Mouse (Mus musculus): ENCODE measurements around the gene Cfl1.
"Not testable (repeated sequence)": the region's sequence is repeated elsewhere in the genome, so short reads cannot be mapped to it uniquely, and the experiment has no call there.

The Cfl1 gene

DNA sequence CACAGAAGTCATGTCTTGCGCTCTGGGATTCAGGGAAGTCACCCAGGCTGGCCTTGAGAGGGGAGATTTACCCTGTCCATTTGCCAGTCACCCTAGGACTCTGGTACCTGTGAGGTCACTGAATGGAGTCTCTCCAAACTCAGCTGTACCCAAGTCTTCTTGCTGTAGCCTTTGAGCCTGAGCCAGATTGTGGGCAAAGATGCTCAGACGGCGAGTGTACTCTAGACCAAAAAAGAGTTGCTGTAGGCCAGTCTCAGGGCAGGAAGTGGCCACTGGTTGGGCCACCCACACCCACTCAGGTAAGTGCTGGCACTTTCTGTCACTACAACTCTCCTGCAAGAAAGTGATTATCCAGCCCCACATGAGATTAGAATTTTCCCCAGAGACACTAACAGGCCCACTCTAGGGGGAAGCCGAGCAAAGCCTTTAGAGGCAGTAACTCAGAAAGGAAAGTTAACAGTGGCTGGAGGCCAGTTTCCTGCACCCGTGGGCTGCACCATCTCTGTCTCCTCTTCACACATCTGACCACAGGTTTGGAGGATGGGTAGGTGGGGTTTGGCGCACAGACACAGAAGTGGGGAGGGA lies 23.2 kb upstream of the Cfl1 start:
- no peak for DNase-seq

DNA sequence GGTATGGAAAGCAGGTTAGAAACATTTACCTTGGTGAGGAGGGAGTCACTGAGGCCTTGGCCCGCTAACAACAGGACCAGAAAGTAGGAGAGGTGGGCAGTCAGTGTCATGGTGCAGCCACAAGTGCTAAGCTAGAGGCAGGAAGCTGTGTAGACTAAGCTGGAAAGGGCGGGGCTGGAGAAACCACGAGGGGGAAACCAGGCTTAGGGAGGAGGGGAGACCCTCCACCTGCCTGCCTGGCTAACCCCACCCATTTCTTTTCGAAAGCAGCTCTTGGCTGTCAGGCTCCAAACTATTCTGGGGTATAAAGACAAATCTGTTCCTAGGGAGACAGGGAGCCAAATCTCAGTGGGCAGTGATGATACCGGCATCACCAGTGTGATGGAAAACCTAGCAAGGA lies 21.9 kb upstream of the Cfl1 start, which contains the start of gene Ctsw:
TSS of gene Ctsw (minus strand) at position 134 of the 400 bp plus-strand sequence.
- no peak for DNase-seq

DNA sequence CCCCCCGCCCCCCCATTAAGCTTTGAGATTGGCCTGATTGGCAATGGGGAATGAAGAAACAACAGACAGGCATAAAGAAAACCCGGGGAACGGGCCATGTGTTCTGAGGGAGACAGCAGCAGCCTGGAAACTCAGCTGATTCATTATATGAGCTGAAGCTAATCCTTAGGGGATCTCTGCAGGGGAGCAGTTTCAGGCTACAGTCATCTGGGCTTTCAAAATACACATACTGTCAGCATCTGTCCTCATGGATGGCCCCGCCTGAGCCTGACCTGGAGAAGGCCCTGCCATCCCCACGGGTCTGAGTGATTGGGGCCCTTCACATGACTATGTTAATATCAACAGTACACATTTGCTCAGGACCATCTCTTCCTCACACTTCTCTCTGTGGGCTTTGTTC lies 18.4 kb upstream of the Cfl1 start:
- DNase-seq: no peak

DNA sequence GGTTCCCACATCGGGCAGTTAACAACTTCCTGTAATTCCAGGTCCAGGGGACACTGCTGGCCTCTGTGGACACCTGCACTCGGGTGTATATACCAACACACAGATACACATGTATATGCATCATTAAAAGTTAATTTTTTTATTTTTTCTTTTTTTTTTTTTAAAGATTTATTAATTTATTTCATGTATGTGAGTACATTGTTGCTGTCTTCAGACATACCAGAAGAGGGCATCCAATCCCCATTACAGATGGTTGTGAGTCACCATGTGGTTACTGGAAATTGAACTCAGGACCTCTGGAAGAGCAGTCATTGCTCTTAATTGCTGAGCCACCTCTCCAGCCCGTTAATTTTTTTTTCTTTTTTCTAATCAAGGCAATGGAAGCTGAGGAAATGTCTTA lies 17.4 kb upstream of the Cfl1 start:
- DNase-seq: no peak

DNA sequence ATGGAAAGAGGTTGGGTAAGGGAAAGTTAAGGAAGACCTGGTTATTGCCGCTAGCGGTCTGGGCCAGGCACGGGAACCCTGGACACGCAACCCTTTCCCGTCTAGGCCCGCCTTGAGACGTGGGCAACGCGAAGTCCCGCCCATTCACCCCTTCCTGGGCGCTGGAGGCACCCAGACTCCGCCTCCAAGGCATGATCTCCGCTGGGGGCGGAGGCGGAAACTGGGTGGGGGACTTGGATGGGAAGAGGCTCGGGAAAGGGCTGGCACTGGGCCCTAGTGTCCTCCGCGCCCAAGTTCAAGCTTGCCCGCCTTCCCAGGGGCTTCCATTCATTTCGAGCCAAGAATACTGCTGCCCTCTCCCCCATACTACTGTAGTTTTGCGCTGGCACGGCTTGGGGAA lies 16.5 kb upstream of the Cfl1 start, which contains the start of gene Efemp2:
TSS of gene Efemp2 (plus strand) at position 235 of the 400 bp plus-strand sequence.
- DNase-seq: peak; percentile 89

DNA sequence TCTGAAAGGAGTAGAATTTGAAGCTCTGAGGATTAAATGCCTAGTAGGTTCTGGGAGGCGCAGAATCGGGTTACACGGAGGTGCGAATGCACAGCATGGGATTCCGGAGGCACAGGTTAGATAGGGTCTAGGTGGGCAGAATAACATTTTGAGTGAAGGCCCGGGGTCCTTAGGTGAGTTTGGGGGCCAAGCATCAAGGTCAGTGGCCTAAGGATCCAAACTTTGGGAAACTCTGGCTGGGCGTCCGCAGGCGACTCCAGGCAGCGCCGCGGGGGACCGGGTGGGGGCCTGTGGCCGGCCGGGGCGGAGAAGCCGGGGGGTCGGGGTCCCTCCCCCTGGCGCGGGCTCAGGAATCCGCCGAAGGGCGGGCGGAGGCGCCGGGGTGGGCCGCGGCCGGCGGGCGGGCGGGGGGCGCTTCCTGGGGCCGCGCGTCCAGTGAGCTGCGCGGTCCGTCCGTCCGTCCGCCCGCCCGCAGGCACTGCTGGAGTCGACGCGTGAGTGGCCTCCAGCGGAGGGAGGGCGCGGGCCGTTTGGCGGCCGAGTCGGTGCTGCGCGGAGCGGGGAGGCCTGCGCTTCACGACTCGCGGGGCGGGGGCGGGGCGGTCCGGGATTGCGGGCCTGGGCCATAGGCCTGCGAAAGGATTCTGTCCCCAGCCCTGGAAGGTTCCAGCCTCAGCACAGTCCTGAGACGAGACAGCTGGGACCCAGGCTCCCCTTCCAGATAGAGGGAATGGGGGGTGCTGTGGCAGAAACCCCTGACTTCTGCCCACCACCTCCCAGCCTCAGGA lies 15.8 kb upstream of the Cfl1 start:
- DNase-seq: peak; percentile 53

DNA sequence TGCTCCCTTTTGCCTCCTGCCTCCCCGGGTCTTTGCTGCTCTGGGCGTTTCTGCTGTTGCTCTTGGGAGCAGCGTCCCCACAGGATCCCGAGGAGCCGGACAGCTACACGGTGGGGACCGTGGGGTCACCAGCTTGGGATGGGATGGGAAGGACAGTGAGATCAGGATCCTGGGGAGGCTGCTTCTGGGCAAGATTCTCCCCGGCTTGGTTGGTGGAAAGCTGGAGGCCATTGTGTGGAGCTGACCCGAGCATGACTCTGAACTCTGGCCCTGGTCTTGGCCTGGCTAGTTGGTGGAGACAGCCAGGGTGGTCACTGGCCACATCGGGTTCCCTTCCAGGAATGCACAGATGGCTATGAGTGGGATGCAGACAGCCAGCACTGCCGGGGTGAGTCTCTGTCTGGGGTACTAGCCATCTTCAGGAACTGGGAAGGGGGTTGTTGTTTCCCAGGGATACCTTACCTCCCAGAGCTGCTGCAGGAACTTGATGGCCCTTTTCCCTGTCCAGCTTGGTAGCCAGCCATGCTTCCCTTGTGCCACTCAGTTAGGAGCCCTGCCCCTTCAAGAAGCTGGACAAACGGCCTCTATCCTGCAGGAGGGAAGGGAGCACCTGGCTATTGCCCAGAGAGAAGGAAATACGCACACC lies 15.1 kb upstream of the Cfl1 start:
- DNase-seq: no peak

GRCm38 (mm10) chr19:5477004-5477667 lies 13.1 kb upstream of the Cfl1 start:
- DNase-seq: no peak

- DNase-seq: no peak
Measured at GRCm38 (mm10) chr19:5477668-5478300, 12.5 kb upstream of the Cfl1 start.

DNA sequence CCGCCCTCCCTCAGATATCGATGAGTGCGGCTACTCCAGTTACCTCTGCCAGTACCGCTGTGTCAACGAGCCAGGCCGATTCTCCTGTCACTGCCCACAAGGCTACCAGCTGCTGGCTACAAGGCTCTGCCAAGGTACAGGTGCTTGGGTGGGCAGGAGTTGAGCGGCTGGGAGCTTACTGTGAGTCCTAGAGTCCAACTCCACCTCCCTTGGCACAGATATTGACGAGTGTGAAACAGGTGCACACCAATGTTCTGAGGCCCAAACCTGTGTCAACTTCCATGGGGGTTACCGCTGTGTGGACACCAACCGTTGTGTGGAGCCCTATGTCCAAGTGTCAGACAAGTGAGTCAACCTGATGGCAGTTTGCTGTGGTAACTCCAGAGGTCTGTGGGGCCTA lies 10.2 kb upstream of the Cfl1 start:
- DNase-seq: no peak

DNA sequence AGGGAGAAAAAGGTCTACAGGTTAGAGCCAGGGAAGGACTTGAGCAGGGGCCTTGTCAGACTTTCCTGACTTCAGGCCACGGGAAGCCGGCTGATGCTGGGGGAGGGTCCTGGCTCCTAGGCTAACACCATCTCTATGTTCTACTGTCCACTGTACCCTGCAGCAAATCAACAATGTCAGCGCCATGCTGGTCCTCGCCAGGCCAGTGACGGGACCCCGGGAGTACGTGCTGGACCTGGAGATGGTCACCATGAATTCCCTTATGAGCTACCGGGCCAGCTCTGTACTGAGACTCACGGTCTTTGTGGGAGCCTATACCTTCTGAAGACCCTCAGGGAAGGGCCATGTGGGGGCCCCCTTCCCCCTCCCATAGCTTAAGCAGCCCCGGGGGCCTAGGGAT lies 8.9 kb upstream of the Cfl1 start:
- DNase-seq: no peak

- DNase-seq: no peak
Measured at GRCm38 (mm10) chr19:5483386-5484359, 6.6 kb upstream of the Cfl1 start.

- DNase-seq: no peak
Measured at GRCm38 (mm10) chr19:5484496-5484895, 5.8 kb upstream of the Cfl1 start.

- no peak for DNase-seq
Measured at GRCm38 (mm10) chr19:5485371-5485770, 4.9 kb upstream of the Cfl1 start.

GRCm38 (mm10) chr19:5485821-5486220 lies 4.4 kb upstream of the Cfl1 start:
- DNase-seq: no peak

- DNase-seq: peak; percentile 56
Measured at GRCm38 (mm10) chr19:5486286-5486685, 4.0 kb upstream of the Cfl1 start.

DNA sequence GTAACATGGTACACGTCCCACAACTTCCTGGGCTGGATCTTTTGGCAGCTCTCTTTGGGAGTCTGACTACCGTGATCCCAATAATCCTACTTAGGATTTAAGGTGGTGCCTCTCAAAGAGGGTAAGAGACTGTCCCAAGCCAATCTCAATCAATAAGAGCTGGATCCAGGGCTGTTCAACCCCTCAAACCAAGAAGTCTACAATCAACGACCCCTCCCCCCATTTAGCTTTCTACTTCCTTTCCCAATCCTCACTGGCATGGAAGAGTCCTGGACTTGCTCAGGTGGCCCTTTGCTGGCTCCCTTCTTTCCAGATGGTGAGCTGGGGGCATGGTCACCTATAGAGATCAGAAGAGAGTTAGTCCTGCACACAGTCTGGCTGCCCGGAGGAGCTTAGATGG lies 3.5 kb upstream of the Cfl1 start:
- no peak for DNase-seq

DNA sequence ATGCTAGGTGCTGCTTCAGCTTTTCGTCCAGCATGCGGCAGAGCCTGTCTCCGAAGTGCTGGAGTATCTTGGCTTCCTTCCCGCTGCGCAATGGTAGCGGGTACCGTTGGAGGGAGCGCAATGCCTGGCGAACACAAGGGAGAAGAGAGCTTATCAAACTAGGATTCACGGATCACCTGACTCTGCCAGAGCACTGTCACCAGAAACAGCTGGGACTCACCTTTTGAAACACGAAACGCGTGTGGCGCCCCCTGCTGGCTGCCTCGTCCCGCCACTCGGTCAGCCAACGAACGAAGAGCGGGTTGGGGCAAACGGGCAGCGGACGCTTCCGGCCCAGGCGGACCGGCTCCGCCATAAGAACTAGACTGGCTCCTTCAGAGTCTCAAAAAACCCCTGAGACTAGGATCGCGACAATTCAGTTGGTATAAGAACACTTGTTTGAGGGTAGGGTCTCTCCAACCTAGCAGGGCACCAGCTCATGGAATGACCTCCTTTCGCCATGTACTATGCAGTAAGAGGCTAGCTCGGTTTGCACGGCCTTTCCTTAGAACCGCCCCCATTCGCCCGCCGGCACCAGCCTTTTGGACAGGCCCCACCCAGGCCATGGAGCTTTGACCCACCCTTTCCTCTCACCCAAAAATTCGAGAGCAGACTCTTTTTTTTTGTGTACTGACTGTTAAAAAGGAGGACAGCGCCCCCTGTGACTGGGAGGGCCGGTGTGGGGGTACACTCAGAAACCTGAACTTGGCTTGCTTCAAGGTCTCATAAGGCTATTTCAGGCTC lies 2.3 kb upstream of the Cfl1 start, which contains the start of gene Mus81:
TSS of gene Mus81 (minus strand) at position 635 of the 783 bp plus-strand sequence.
- DNase-seq: peak; percentile 99

GRCm38 (mm10) chr19:5488878-5489571 lies 1.2 kb upstream of the Cfl1 start:
- peak; percentile 98 for DNase-seq

DNA sequence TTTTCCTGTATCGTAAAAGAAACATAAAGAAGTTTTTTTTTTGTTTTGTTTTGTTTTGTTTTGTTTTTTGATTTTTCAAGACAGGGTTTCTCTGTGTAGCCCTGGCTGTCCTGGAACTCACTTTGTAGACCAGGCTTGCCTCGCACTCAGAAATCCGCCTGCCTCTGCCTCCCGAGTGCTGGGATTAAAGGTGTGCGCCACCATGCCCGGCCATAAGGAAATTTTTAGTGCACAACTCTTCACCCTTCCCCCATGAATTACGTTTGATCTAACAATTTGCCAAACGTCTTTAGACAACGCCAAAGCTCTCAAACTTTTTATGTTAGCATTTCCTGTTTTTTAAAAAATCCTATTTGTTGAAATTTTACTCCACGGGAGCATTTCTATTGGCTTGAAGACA lies 534 bp upstream of the Cfl1 start:
- DNase-seq: not testable (repeated sequence)

Measured in lung, postnatal 14 days (tissue).